Comparison of ENCODE assay signal across 13 mouse cellular contexts in the genomic region with DNA sequence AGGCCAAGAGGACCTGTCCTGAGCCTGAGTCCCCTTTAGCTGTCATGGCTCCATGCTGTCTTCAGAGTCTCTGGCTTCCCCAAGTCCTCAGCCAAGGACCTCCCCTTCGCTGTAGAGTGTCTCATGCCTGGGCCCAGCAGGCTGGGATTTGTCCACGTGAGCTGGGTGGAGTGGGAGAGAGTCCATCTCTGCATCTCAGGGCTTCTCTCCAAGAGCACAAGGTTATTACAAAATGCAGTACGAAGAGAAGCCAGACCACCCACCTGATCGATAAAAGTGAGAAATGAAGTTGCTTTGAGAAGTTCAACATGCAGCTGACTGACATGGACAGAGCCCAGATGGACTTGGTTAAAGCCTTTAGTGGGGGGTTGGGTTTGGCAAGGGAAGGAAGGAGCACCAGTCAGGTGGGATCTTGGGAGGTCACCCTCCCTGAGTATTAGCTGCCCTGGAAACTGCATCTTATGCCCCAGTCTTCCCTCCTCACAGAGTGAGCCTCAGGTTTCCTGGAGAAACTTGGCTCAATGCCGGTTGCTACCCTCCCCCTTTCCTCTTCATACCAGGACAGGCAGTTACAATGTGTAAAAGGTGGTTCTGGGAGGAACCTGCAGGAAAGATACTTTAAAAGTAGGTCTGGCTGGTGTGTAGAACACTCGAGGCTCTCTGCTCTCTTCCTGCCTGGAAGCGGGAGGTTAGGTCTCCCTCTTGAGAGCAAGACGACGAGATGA. TPM values are rescaled to one million over a fixed set of nuclear protein-coding genes. Genes with fewer than 3 reads are reported as not detected.
A peak's percentile ranks its signal among the peaks of the same experiment; 100 is the strongest.
DNase-seq lines count a peak whose midpoint lies in the region; ATAC-seq and TF ChIP-seq lines count a peak whose summit lies in the region.
"Had no signal": no experiment of that assay in that cellular context is flagged by ENCODE, and none has a peak within 500 bp of the region (broad histone marks: within the 10 kb centered on the region; RNA-seq: fewer than 3 reads in every experiment).

No protein-coding gene starts in this region.

- H3K36me3 ChIP-seq in heart, embryonic 13.5 days, result peaks cover 24% of the 10 kb centered on the region
- peaks cover 22% of the 10 kb centered on the region for H3K36me3 ChIP-seq in heart, embryonic 10.5 days
- 0 out of 2 replicates have a peak, but pooled peaks cover 5% of the 10 kb centered on the region for H3K36me3 ChIP-seq in lung, postnatal 0 days (ENCODE audit: insufficient read depth, low read length)
- no peaks in the 10 kb centered on the region for H3K36me3 ChIP-seq in midbrain, embryonic 15.5 days (replicated peaks)

- H3K9ac ChIP-seq in heart, embryonic 13.5 days, result peak overlapping the region; percentile 14; the same call in 1 of the 2 replicates
- H3K9ac ChIP-seq in lung, postnatal 0 days (replicated peaks; ENCODE audit: low read depth), result no peak overlapping the region
- no peak overlapping the region for H3K9ac ChIP-seq in midbrain, embryonic 15.5 days

- 52% methylated on average over 9 of the region's 9 CpGs for WGBS in heart, embryonic 13.5 days
- 75% methylated on average over 9 of the region's 9 CpGs for WGBS in heart, embryonic 10.5 days
- WGBS in lung, postnatal 0 days, result 42% methylated on average over 9 of the region's 9 CpGs
- 70% methylated on average over 9 of the region's 9 CpGs for WGBS in midbrain, embryonic 15.5 days

- ATAC-seq in heart, embryonic 13.5 days (ENCODE audit: extremely low read depth, insufficient number of reproducible peaks, low FRiP score, low TSS enrichment), result no peak
- no peak for ATAC-seq in lung, postnatal 0 days
- ATAC-seq in midbrain, embryonic 15.5 days (replicated peaks), result no peak
- ATAC-seq: inflammation-experienced regulatory T-cells, adult 6 months; midbrain, embryonic 16.5 days had no signal

- H3K9me3 ChIP-seq in heart, embryonic 13.5 days, result no peaks in the 10 kb centered on the region
- no peaks in the 10 kb centered on the region for H3K9me3 ChIP-seq in heart, embryonic 10.5 days
- H3K9me3 ChIP-seq in lung, postnatal 0 days (ENCODE audit: low read length), result no peaks in the 10 kb centered on the region
- no peaks in the 10 kb centered on the region for H3K9me3 ChIP-seq in midbrain, embryonic 15.5 days

- H3K27ac ChIP-seq in heart, embryonic 13.5 days (replicated peaks), result no peak overlapping the region
- H3K27ac ChIP-seq in heart, embryonic 10.5 days, result no peak overlapping the region; the same call in 1 of the 2 replicates
- no peak overlapping the region for H3K27ac ChIP-seq in lung, postnatal 0 days (ENCODE audit: low read length)
- no peak overlapping the region for H3K27ac ChIP-seq in midbrain, embryonic 15.5 days

- no peak overlapping the region for H3K4me3 ChIP-seq in heart, embryonic 13.5 days
- H3K4me3 ChIP-seq in heart, embryonic 10.5 days, result no peak overlapping the region
- no peak overlapping the region for H3K4me3 ChIP-seq in lung, postnatal 0 days (ENCODE audit: low read depth, low read length)
- H3K4me3 ChIP-seq in midbrain, embryonic 15.5 days, result no peak overlapping the region

- H3K4me2 ChIP-seq in heart, embryonic 13.5 days, result no peak overlapping the region
- H3K4me2 ChIP-seq in lung, postnatal 0 days (replicated peaks; ENCODE audit: low read depth, low read length), result no peak overlapping the region
- H3K4me2 ChIP-seq in midbrain, embryonic 15.5 days, result no peak overlapping the region

- TF ChIP-seq CTCF in lung, postnatal 0 days (IDR thresholded peaks at IDR 0.05), result no peak

- no peak for DNase-seq in heart, embryonic 10.5 days (ENCODE audit: low spot score)
- peak; percentile 59 for DNase-seq in urinary bladder, postnatal 14 days (ENCODE audit: low spot score)
- DNase-seq in urinary bladder, adult 2 months (ENCODE audit: low spot score), result no peak
- DNase-seq in lung, postnatal 0 days (ENCODE audit: low spot score), result peak; percentile 66
- DNase-seq in layer of hippocampus, adult 9-10 months (ENCODE audit: low spot score), result no peak
- DNase-seq: cerebellum, postnatal 10 days; spleen, adult 18-20 months had no signal

- TF ChIP-seq EP300 in lung, postnatal 0 days (IDR thresholded peaks at IDR 0.05), result no peak

- no peaks in the 10 kb centered on the region; the same call in 1 of the 2 replicates for H3K27me3 ChIP-seq in heart, embryonic 13.5 days (replicated peaks)
- H3K27me3 ChIP-seq in heart, embryonic 10.5 days (ENCODE audit: insufficient read depth, poor library complexity, severe bottlenecking), result peaks cover 3% of the 10 kb centered on the region; the same call in 1 of the 2 replicates
- H3K27me3 ChIP-seq in lung, postnatal 0 days (replicated peaks; ENCODE audit: insufficient read depth, low read length), result no peaks in the 10 kb centered on the region
- no peaks in the 10 kb centered on the region for H3K27me3 ChIP-seq in midbrain, embryonic 15.5 days (replicated peaks)

- peaks cover 30% of the 10 kb centered on the region for H3K4me1 ChIP-seq in heart, embryonic 13.5 days
- H3K4me1 ChIP-seq in heart, embryonic 10.5 days, result peaks cover 42% of the 10 kb centered on the region
- H3K4me1 ChIP-seq in lung, postnatal 0 days (ENCODE audit: insufficient read depth, low read depth, low read length), result peaks cover 8% of the 10 kb centered on the region
- H3K4me1 ChIP-seq in midbrain, embryonic 15.5 days, result peaks cover 18% of the 10 kb centered on the region

RNA-seq across cellular contexts. Expression of gene Trappc2l, which starts 4.9 kb away (rescaled TPM):
- polyA plus RNA-seq in heart, embryonic 13.5 days (2015; fragmentation: Nextera tagmentation; extraction: Ambion mirVana), result 55.6 and 74.0 TPM in 2 replicates
- 52.9 and 67.4 TPM in 2 replicates for polyA plus RNA-seq in heart, embryonic 10.5 days (2016; fragmentation: Nextera tagmentation; extraction: Ambion mirVana)
- 108 and 113 TPM in 2 replicates for polyA plus RNA-seq in urinary bladder, adult 2 months (2012; rRNA removed)
- polyA plus RNA-seq in lung, postnatal 0 days (2015; fragmentation: Nextera tagmentation; extraction: Ambion mirVana), result 66.8 and 70.0 TPM in 2 replicates
- polyA plus RNA-seq in midbrain, embryonic 15.5 days (2015; fragmentation: Nextera tagmentation; extraction: Ambion mirVana), result 120 and 126 TPM in 2 replicates

RNA-seq across cellular contexts. Expression of gene Galns, which starts 5.1 kb away (rescaled TPM):
- 11.1 and 11.9 TPM in 2 replicates for polyA plus RNA-seq in heart, embryonic 13.5 days (2015; fragmentation: Nextera tagmentation; extraction: Ambion mirVana)
- polyA plus RNA-seq in heart, embryonic 10.5 days (2016; fragmentation: Nextera tagmentation; extraction: Ambion mirVana), result 8.1 and 11.9 TPM in 2 replicates
- polyA plus RNA-seq in urinary bladder, adult 2 months (2012; rRNA removed), result 16.2 and 20.8 TPM in 2 replicates
- 14.3 and 14.5 TPM in 2 replicates for polyA plus RNA-seq in lung, postnatal 0 days (2015; fragmentation: Nextera tagmentation; extraction: Ambion mirVana)
- polyA plus RNA-seq in midbrain, embryonic 15.5 days (2015; fragmentation: Nextera tagmentation; extraction: Ambion mirVana), result 7.2 and 9.0 TPM in 2 replicates

RNA-seq across cellular contexts. Expression of gene Pabpn1l, which starts 6.2 kb away (rescaled TPM):
- not detected in 2 replicates for polyA plus RNA-seq in heart, embryonic 13.5 days (2015; fragmentation: Nextera tagmentation; extraction: Ambion mirVana)
- 0.19 TPM in 1 of 2 replicates, not detected in the other for polyA plus RNA-seq in heart, embryonic 10.5 days (2016; fragmentation: Nextera tagmentation; extraction: Ambion mirVana)
- 0.06 TPM in 1 of 2 replicates, not detected in the other for polyA plus RNA-seq in urinary bladder, adult 2 months (2012; rRNA removed)
- polyA plus RNA-seq in lung, postnatal 0 days (2015; fragmentation: Nextera tagmentation; extraction: Ambion mirVana), result 0.12 TPM in 1 of 2 replicates, not detected in the other
- not detected in 2 replicates for polyA plus RNA-seq in midbrain, embryonic 15.5 days (2015; fragmentation: Nextera tagmentation; extraction: Ambion mirVana)
- polyA plus RNA-seq: heart, embryonic 16.5 days; inflammation-experienced regulatory T-cells, adult 6 months; liver, embryonic 16.5 days; midbrain, embryonic 16.5 days had no signal

RNA-seq across cellular contexts. Expression of gene Aprt, which starts 39.6 kb away (rescaled TPM):
- polyA plus RNA-seq in heart, embryonic 13.5 days (2015; fragmentation: Nextera tagmentation; extraction: Ambion mirVana), result 251 and 271 TPM in 2 replicates
- 318 and 361 TPM in 2 replicates for polyA plus RNA-seq in heart, embryonic 10.5 days (2016; fragmentation: Nextera tagmentation; extraction: Ambion mirVana)
- 88.1 and 93.0 TPM in 2 replicates for polyA plus RNA-seq in urinary bladder, adult 2 months (2012; rRNA removed)
- polyA plus RNA-seq in lung, postnatal 0 days (2015; fragmentation: Nextera tagmentation; extraction: Ambion mirVana), result 203 and 206 TPM in 2 replicates
- polyA plus RNA-seq in midbrain, embryonic 15.5 days (2015; fragmentation: Nextera tagmentation; extraction: Ambion mirVana), result 166 and 173 TPM in 2 replicates

RNA-seq across cellular contexts. Expression of gene Cdt1, which starts 48.5 kb away (rescaled TPM):
- polyA plus RNA-seq in heart, embryonic 13.5 days (2015; fragmentation: Nextera tagmentation; extraction: Ambion mirVana), result 31.0 and 34.6 TPM in 2 replicates
- 47.6 TPM in 2 replicates for polyA plus RNA-seq in heart, embryonic 10.5 days (2016; fragmentation: Nextera tagmentation; extraction: Ambion mirVana)
- 6.6 and 9.9 TPM in 2 replicates for polyA plus RNA-seq in urinary bladder, adult 2 months (2012; rRNA removed)
- polyA plus RNA-seq in lung, postnatal 0 days (2015; fragmentation: Nextera tagmentation; extraction: Ambion mirVana), result 7.4 and 7.7 TPM in 2 replicates
- 7.0 and 8.2 TPM in 2 replicates for polyA plus RNA-seq in midbrain, embryonic 15.5 days (2015; fragmentation: Nextera tagmentation; extraction: Ambion mirVana)

Comparison
In these comparisons a context has a peak if more than half of its experiments do, and no peak if none do; other contexts are left out.
1. DNase-seq: peak in urinary bladder, postnatal 14 days (single experiment) and lung, postnatal 0 days (single experiment); none in heart, embryonic 10.5 days (single experiment), urinary bladder, adult 2 months (single experiment) and layer of hippocampus, adult 9-10 months (single experiment).